Mouse (Mus musculus) adrenal gland, postnatal 25 days (tissue): ENCODE data around the gene Mst1. TPM values are rescaled to one million over a fixed set of nuclear protein-coding genes. Genes with fewer than 3 reads are reported as not detected.

Source experiments
- DNase-seq: peaks from one replicate; pipeline ENCODE4 v3.0.0; 2021; ENCODE audit warnings: mixed read lengths
- long read RNA-seq: library from polyadenylated mRNA; stranded (forward); transcript quantifications from one replicate; pipeline ENCODE4 v2.0.0, GENCODE M21; 2021
- total RNA-seq: library from RNA; stranded (reverse); gene quantifications from 2 replicates; pipeline ENCODE4 v1.2.3, GENCODE M21; 2021

Mst1 gene
- 0.39 and 2.7 TPM in 2 replicates for total RNA-seq
- long read RNA-seq, transcript Mst1-201 (18 exons, 2,262 nt): major isoform, 89 of 149 reads
- long read RNA-seq, partial matches to known transcripts: 6 of 149 reads
- long read RNA-seq, other reads (novel, unspliced or antisense): 54 of 149 reads

- no peak for DNase-seq
These were observed at the start of gene Mst1 for GRCm38 (mm10) chr9:108080168-108080567. TSS of gene Mst1 (plus strand) at chr9:108080436.

- no peak for DNase-seq
These were observed 48.1 kb upstream of the Mst1 start for GRCm38 (mm10) chr9:108032126-108032525.

GRCm38 (mm10) chr9:108035331-108036156 lies 44.7 kb upstream of the Mst1 start:
- DNase-seq: no peak

- DNase-seq: no peak
These were observed 35.3 kb upstream of the Mst1 start for GRCm38 (mm10) chr9:108044751-108045492.

- no peak for DNase-seq
These were observed 33.7 kb upstream of the Mst1 start for GRCm38 (mm10) chr9:108046582-108046981.

- no peak for DNase-seq
These were observed 32.4 kb upstream of the Mst1 start for GRCm38 (mm10) chr9:108047601-108048565.

GRCm38 (mm10) chr9:108048566-108048955 lies 31.7 kb upstream of the Mst1 start:
- no peak for DNase-seq

GRCm38 (mm10) chr9:108049016-108049455 lies 31.2 kb upstream of the Mst1 start, which contains the start of gene Gmppb:
TSS of gene Gmppb (plus strand) at chr9:108049242.
- peak; percentile 95 for DNase-seq

GRCm38 (mm10) chr9:108049561-108050251 lies 30.5 kb upstream of the Mst1 start:
- DNase-seq: no peak

- DNase-seq: no peak
These were observed 28.9 kb upstream of the Mst1 start for GRCm38 (mm10) chr9:108051184-108051930.

- no peak for DNase-seq
These were observed 28.4 kb upstream of the Mst1 start for GRCm38 (mm10) chr9:108051931-108052220.

GRCm38 (mm10) chr9:108052411-108052810 lies 27.8 kb upstream of the Mst1 start:
- no peak for DNase-seq

- peak; percentile 95 for DNase-seq
These were observed 27.2 kb upstream of the Mst1 start, which contains the start of gene Amigo3 for GRCm38 (mm10) chr9:108052885-108053664. TSS of gene Amigo3 (plus strand) at chr9:108053159.

- no peak for DNase-seq
These were observed 26.5 kb upstream of the Mst1 start for GRCm38 (mm10) chr9:108053665-108054225.

GRCm38 (mm10) chr9:108054331-108055040 lies 25.8 kb upstream of the Mst1 start:
- DNase-seq: no peak

- no peak for DNase-seq
These were observed 25.2 kb upstream of the Mst1 start for GRCm38 (mm10) chr9:108055061-108055460.

- no peak for DNase-seq
These were observed 24.5 kb upstream of the Mst1 start for GRCm38 (mm10) chr9:108055661-108056237.
